Mouse (Mus musculus): ENCODE measurements at regions not wholly inside any gene's neighbourhood (a gene's known extent, or its start where the extent isn't known, plus 50 kb on each side); places are given as distances from the start of the nearest gene placed in this dataset.

GRCm38 (mm10) chr5:64433786-64434185 lies 277.7 kb downstream of the Tbc1d1 start:
- Histone ChIP-seq H3K4me3 (no peak overlapping the region), H3K27ac (replicated peaks) (no peak overlapping the region), H3K9ac (replicated peaks) (no peak overlapping the region), H3K9me3 (no peaks in the 10 kb centered on the region), H3K4me2 (replicated peaks) (no peak overlapping the region), H3K36me3 (no peaks in the 10 kb centered on the region), H3K4me1 (no peaks in the 10 kb centered on the region), H3K27me3 (no peaks in the 10 kb centered on the region)
- ATAC-seq (replicated peaks) = no peak
- 93% methylated on average over 5 of the region's 5 CpGs for WGBS

- H3K4me3 ChIP-seq = no peak overlapping the region
- ATAC-seq (replicated peaks) = no peak
- no peaks in the 10 kb centered on the region for H3K27me3 ChIP-seq
- 82% methylated on average over 3 of the region's 3 CpGs for WGBS
- no peaks in the 10 kb centered on the region for H3K9me3 ChIP-seq
- no peak overlapping the region for H3K4me2 ChIP-seq (replicated peaks)
- H3K4me1 ChIP-seq = no peaks in the 10 kb centered on the region
- no peak overlapping the region for H3K9ac ChIP-seq (replicated peaks)
- H3K27ac ChIP-seq (replicated peaks) = no peak overlapping the region
- H3K36me3 ChIP-seq = no peaks in the 10 kb centered on the region
Observed at GRCm38 (mm10) chr5:64435491-64435890, 279.4 kb downstream of the Tbc1d1 start.

DNA sequence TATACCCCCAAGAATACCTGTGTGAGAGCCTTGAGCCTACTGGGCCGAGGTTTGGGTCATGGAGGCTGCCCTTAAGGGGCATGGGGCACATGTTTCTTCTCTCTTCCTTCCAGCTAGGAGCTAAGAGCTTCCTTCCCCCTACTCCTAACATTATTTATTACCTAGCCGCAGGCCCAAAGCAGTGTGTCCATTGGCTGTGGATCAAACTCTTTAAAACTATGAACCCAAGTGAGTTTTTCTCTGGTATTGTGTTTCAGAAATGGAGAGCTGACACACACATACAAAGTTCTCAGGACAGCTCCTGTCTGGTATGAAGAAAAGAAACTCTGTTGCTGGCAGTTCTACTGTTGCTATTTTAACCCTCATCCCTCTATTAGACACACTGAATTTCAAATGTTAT lies 279.9 kb downstream of the Tbc1d1 start:
- H3K4me2 ChIP-seq (replicated peaks) = no peak overlapping the region
- 91% methylated on average over 2 of the region's 2 CpGs for WGBS
- H3K36me3 ChIP-seq = no peaks in the 10 kb centered on the region
- H3K4me3 ChIP-seq = no peak overlapping the region
- H3K4me1 ChIP-seq = no peaks in the 10 kb centered on the region
- H3K9me3 ChIP-seq = no peaks in the 10 kb centered on the region
- H3K9ac ChIP-seq (replicated peaks) = no peak overlapping the region
- no peaks in the 10 kb centered on the region for H3K27me3 ChIP-seq
- H3K27ac ChIP-seq (replicated peaks) = no peak overlapping the region
- ATAC-seq (replicated peaks) = no peak

- 79% methylated on average over 5 of the region's 5 CpGs for WGBS
- Histone ChIP-seq H3K36me3 (no peaks in the 10 kb centered on the region), H3K27me3 (no peaks in the 10 kb centered on the region), H3K27ac (replicated peaks) (no peak overlapping the region), H3K9ac (replicated peaks) (no peak overlapping the region), H3K9me3 (no peaks in the 10 kb centered on the region), H3K4me2 (replicated peaks) (no peak overlapping the region), H3K4me3 (no peak overlapping the region), H3K4me1 (no peaks in the 10 kb centered on the region)
- no peak for ATAC-seq (replicated peaks)
Observed at GRCm38 (mm10) chr5:64437720-64438119, 281.6 kb downstream of the Tbc1d1 start.

- 75% methylated on average over 13 of the region's 13 CpGs for WGBS
- no peak overlapping the region for H3K4me2 ChIP-seq (replicated peaks)
- H3K4me3 ChIP-seq = no peak overlapping the region
- H3K4me1 ChIP-seq = no peaks in the 10 kb centered on the region
- ATAC-seq (replicated peaks) = no peak
- H3K36me3 ChIP-seq = no peaks in the 10 kb centered on the region
- H3K27me3 ChIP-seq = no peaks in the 10 kb centered on the region
- no peak overlapping the region for H3K9ac ChIP-seq (replicated peaks)
- no peaks in the 10 kb centered on the region for H3K9me3 ChIP-seq
- no peak overlapping the region for H3K27ac ChIP-seq (replicated peaks)
Observed at GRCm38 (mm10) chr5:64438446-64439134, 282.5 kb downstream of the Tbc1d1 start.

DNA sequence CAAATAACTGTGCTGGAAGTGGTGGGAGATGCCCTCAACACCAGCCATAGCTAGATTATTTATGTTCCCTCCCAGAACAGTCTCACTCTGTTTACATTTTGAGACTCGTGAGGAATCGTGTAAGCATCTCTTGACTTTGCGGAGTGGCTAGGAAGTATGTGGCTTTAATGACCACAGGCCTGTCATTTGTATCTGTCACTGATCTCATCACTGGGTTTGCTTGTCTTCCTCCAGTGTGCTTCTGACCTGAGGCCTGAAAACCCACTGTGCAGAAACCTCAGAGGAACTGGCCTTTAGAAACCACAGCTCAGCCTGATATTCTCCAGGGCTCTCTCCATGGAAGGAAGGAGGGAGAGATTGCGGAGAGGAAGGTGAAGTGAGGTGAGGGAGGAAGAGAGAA lies 291.7 kb downstream of the Tbc1d1 start:
- H3K27me3 ChIP-seq = no peaks in the 10 kb centered on the region
- no peak overlapping the region for H3K9ac ChIP-seq (replicated peaks)
- no peak overlapping the region for H3K4me2 ChIP-seq (replicated peaks)
- ATAC-seq (replicated peaks) = no peak
- H3K27ac ChIP-seq (replicated peaks) = no peak overlapping the region
- H3K4me3 ChIP-seq = no peak overlapping the region
- no peaks in the 10 kb centered on the region for H3K36me3 ChIP-seq
- 87% methylated on average over 4 of the region's 4 CpGs for WGBS
- H3K9me3 ChIP-seq = no peaks in the 10 kb centered on the region
- no peaks in the 10 kb centered on the region for H3K4me1 ChIP-seq

DNA sequence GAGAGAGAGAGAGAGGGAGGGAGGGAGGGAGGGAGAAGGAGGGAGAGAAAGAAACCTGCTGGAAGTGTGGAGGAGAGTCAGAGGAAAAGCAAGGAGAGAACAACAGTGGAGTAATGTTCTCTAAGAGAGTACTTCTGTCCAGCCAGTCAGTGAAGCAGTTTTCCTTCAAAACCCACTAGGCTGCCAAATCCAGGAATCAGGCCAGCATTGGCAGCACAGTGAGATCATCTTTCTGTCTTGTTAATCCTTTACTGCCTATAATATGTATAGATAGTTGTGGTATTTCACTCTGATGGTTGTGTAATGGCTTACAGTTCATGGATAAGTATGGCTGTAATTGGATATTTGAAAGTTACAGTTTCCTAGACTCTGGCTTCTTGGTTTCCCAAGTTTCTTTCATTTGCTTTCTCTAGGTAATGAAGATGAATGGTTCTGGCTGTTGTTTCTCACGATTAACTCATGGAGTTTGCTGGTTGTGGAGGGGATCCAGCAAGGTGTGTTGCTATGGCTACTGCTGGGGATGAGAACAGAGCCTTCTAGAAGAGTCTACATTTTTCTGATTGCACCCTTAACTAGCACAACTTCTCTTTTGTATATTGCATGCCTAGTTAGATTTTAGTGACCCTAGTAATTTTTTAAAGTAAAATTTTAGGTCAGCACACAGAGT lies 296.7 kb downstream of the Tbc1d1 start:
- Histone ChIP-seq H3K4me2 (replicated peaks) (no peak overlapping the region), H3K36me3 (no peaks in the 10 kb centered on the region), H3K27me3 (no peaks in the 10 kb centered on the region), H3K9ac (replicated peaks) (no peak overlapping the region), H3K4me1 (no peaks in the 10 kb centered on the region), H3K27ac (replicated peaks) (no peak overlapping the region), H3K4me3 (no peak overlapping the region), H3K9me3 (no peaks in the 10 kb centered on the region)
- no peak for ATAC-seq (replicated peaks)
- WGBS = 28% methylated on average over 1 of the region's 1 CpGs

DNA sequence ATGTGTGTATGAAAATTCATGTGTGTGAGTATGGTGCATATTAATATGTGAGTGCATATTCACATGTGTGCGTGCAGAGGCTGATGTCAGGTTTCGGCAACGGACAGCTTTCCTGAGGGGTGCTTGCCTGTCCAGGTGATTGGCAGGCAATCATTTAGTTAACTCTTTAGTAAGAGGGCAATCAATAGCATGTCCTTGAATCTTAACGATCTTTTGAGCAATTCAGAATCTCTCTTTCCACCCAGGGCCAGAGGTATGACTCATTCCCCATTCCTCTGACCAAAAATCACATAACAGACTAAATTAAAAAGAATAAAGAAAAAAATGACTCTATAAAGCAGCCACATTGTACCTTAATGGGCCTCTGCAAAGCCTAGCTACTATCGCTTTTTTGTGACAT lies 303.7 kb downstream of the Tbc1d1 start:
- H3K27me3 ChIP-seq = no peaks in the 10 kb centered on the region
- H3K9ac ChIP-seq (replicated peaks) = no peak overlapping the region
- H3K4me3 ChIP-seq = no peak overlapping the region
- WGBS = 63% methylated on average over 5 of the region's 5 CpGs
- H3K27ac ChIP-seq (replicated peaks) = no peak overlapping the region
- ATAC-seq (replicated peaks) = no peak
- H3K36me3 ChIP-seq = no peaks in the 10 kb centered on the region
- H3K9me3 ChIP-seq = no peaks in the 10 kb centered on the region
- no peaks in the 10 kb centered on the region for H3K4me1 ChIP-seq
- H3K4me2 ChIP-seq (replicated peaks) = no peak overlapping the region

DNA sequence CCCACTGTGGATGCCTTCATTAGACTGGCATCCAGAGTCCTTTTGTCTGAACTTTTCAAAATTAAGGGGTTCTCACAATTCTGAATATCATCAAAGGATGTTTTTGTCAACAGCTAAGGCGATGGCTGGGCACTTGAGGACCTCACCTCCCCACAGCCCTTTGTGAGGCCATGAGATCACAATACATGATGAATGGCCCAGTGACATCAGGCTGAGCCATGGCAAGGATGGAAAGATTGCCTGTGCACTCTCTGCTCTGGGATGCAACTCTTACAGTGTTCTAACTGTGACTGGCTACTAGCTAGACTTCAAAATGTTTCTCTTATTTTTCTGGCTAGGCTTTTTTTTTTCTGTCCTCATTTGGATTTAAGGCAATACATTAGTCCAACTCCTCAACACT lies 304.8 kb downstream of the Tbc1d1 start:
- no peaks in the 10 kb centered on the region for H3K36me3 ChIP-seq
- ATAC-seq (replicated peaks) = no peak
- H3K4me1 ChIP-seq = no peaks in the 10 kb centered on the region
- H3K27me3 ChIP-seq = no peaks in the 10 kb centered on the region
- no peak overlapping the region for H3K4me2 ChIP-seq (replicated peaks)
- 78% methylated on average over 1 of the region's 1 CpGs for WGBS
- H3K27ac ChIP-seq (replicated peaks) = no peak overlapping the region
- no peak overlapping the region for H3K9ac ChIP-seq (replicated peaks)
- H3K4me3 ChIP-seq = no peak overlapping the region
- H3K9me3 ChIP-seq = no peaks in the 10 kb centered on the region

- H3K27me3 ChIP-seq = no peaks in the 10 kb centered on the region
- no peak overlapping the region for H3K9ac ChIP-seq (replicated peaks)
- 89% methylated on average over 4 of the region's 4 CpGs for WGBS
- H3K27ac ChIP-seq (replicated peaks) = no peak overlapping the region
- no peak for ATAC-seq (replicated peaks)
- no peak overlapping the region for H3K4me3 ChIP-seq
- H3K36me3 ChIP-seq = no peaks in the 10 kb centered on the region
- no peaks in the 10 kb centered on the region for H3K4me1 ChIP-seq
- no peaks in the 10 kb centered on the region for H3K9me3 ChIP-seq
- no peak overlapping the region for H3K4me2 ChIP-seq (replicated peaks)
Observed at GRCm38 (mm10) chr5:64461592-64461991, 305.5 kb downstream of the Tbc1d1 start.

GRCm38 (mm10) chr5:64462411-64462810 lies 306.3 kb downstream of the Tbc1d1 start:
- Histone ChIP-seq H3K4me3 (no peak overlapping the region), H3K9ac (replicated peaks) (no peak overlapping the region), H3K4me2 (replicated peaks) (no peak overlapping the region), H3K27ac (replicated peaks) (no peak overlapping the region), H3K9me3 (no peaks in the 10 kb centered on the region), H3K4me1 (no peaks in the 10 kb centered on the region), H3K27me3 (no peaks in the 10 kb centered on the region), H3K36me3 (no peaks in the 10 kb centered on the region)
- 76% methylated on average over 3 of the region's 3 CpGs for WGBS
- ATAC-seq (replicated peaks) = no peak

GRCm38 (mm10) chr5:64463570-64463969 lies 307.5 kb downstream of the Tbc1d1 start:
- Histone ChIP-seq H3K9ac (replicated peaks) (no peak overlapping the region), H3K36me3 (no peaks in the 10 kb centered on the region), H3K4me3 (no peak overlapping the region), H3K27ac (replicated peaks) (no peak overlapping the region), H3K27me3 (no peaks in the 10 kb centered on the region), H3K9me3 (no peaks in the 10 kb centered on the region), H3K4me2 (replicated peaks) (no peak overlapping the region), H3K4me1 (no peaks in the 10 kb centered on the region)
- no peak for ATAC-seq (replicated peaks)
- WGBS = 84% methylated on average over 5 of the region's 5 CpGs

DNA sequence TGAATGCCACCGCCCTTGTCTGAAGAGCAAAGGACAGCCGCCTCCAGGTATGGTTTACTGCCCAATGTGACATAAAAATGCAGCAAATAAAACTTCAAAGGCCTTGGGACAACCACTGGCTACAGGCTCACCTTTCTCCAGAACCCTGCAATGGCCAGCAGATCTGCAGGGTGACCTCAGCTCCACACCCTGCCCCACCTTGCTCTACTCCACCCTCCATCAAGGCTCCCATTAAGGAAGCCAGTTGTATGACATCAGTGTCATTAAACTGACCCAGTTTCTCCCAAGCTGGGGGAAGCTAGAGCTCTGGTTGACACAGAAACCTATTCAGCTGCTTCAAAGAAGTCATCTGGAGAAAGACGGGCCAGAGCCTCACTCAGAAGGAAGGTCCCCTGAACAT lies 310.2 kb downstream of the Tbc1d1 start:
- Histone ChIP-seq H3K27me3 (no peaks in the 10 kb centered on the region), H3K4me3 (no peak overlapping the region), H3K4me2 (replicated peaks) (no peak overlapping the region), H3K4me1 (no peaks in the 10 kb centered on the region), H3K36me3 (no peaks in the 10 kb centered on the region), H3K9ac (replicated peaks) (no peak overlapping the region), H3K9me3 (no peaks in the 10 kb centered on the region), H3K27ac (replicated peaks) (no peak overlapping the region)
- 92% methylated on average over 3 of the region's 3 CpGs for WGBS
- no peak for ATAC-seq (replicated peaks)
